Mouse (Mus musculus) cerebellum, adult 2 months (tissue): ENCODE data around the gene Bex3. TPM values are rescaled to one million over a fixed set of nuclear protein-coding genes. Genes with fewer than 3 reads are reported as not detected.
"Not testable (repeated sequence)": the region's sequence is repeated elsewhere in the genome, so short reads cannot be mapped to it uniquely, and the experiment has no call there.

Experiments
- DNase-seq, 2 experiments: peaks; one replicate each; pipeline ENCODE4 v3.0.0; 2021
- H3K27ac ChIP-seq: fragments of 200-500 bp; 2 replicates; pipeline ENCODE4 v1.5.1; 2012; ENCODE audit warnings: low read length, control low read depth, inconsistent platforms; ENCODE audit not compliant: insufficient read depth
- H3K27me3 ChIP-seq: fragments of 200-500 bp; 2 replicates; pipeline ENCODE4 v1.6.1; 2012; ENCODE audit warnings: inconsistent platforms, mild to moderate bottlenecking, low read length, moderate library complexity; ENCODE audit not compliant: control insufficient read depth, insufficient read depth
- H3K4me1 ChIP-seq: fragments of 200-500 bp; 2 replicates; pipeline ENCODE4 v1.6.1; 2011; ENCODE audit warnings: low read length; ENCODE audit not compliant: control insufficient read depth, insufficient read depth
- H3K4me3 ChIP-seq: fragments of 200-500 bp; replicated peaks from 2 replicates; pipeline ENCODE3; 2011; ENCODE audit warnings: mild to moderate bottlenecking, low read depth, low read length, control low read depth; ENCODE audit not compliant: insufficient read depth
- CTCF ChIP-seq: fragments of 200-500 bp; IDR thresholded peaks from 2 replicates; pipeline ENCODE4 v1.5.1; 2011; ENCODE audit warnings: low read depth, mild to moderate bottlenecking, control low read depth, low read length, moderate library complexity, borderline replicate concordance; ENCODE audit not compliant: insufficient read depth
- POLR2A ChIP-seq: fragments of 200-500 bp; IDR thresholded peaks from 2 replicates; pipeline ENCODE4 v1.6.1; 2011; ENCODE audit warnings: low read length, control low read depth, borderline replicate concordance; ENCODE audit not compliant: insufficient read depth
- WGBS: fragments of 180-500 bp; shearing (Covaris S2); methylation state at CpG from one replicate; pipeline ENCODE4 v1.1.7; 2018; 5-methylcytosine and 5-hydroxymethylcytosine counted together
- polyA plus RNA-seq: library from polyadenylated mRNA; depleted of rRNA; stranded (reverse); fragments of >200 nt; gene quantifications from 2 replicates; pipeline ENCODE4 v1.2.3, GENCODE M21; 2012; rRNA removed

Gene Bex3
- polyA plus RNA-seq, result 465 and 491 TPM in 2 replicates

DNA sequence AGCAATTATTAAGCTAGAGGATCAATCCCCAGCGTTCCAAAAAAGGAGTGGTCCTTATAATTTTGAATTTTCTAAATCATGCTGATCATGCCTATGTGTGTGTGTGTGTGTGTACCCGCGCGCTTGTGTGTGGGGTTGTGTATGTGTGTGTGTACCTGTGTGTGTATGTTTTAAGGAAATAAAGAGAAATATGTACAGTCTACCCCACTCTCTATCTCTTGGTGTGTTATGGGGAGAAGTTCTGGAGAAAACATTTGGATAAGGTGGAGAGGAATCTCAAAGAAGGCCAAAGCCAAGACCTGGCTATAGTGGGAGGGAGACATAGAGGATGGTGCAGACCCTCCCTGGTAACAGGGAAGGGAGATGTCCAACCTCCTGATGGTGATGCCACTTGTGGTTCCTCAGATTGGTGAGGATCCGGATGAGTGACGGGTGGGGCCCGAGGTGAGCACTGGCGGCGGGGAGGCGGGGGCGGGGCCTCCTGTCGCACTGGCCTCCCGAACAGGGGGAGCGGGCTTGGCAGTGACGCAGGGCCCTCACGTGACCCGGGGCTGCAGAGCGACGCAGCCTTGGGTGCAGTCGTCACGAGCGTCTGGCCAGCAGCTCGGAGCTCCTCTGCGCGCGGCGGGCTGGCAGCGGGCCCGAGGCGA, at the start of gene Bex3:
Gene Bex3 (plus strand): TSS at position 511 of the 650 bp plus-strand sequence.
- peak within 1 kb of the TSS; percentile 72; the same call in 1 of the 2 replicates for H3K27ac ChIP-seq
- H3K4me3 ChIP-seq, result peak within 1 kb of the TSS; percentile 75
- DNase-seq, result peak; percentile 79 to 80
- 68% methylated on average over 4 of the region's 30 CpGs for WGBS
- H3K4me1 ChIP-seq, H3K27me3 ChIP-seq: not testable (repeated sequence)

DNA sequence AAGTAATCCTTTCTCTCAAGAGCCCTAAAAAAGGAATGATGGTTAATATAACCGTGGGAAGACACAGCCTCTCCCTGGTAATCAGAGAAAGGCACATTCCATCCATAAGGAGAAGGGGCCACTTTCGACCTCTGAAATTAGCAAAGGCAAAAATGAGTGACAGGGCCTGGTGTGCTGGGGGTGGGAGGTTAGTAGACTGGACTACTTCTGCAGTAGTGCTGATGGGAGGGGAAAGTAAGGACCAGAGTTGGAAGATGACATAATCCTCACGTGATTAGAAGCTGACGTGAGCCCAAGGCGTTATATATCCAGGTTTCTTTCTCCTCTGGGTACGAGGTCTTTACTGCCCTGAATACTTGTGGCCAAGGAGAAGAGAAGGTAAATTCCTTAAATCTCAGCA, 46.3 kb upstream of the Bex3 start:
- Histone ChIP-seq H3K27me3 (no peaks in the 10 kb centered on the region), H3K4me3 (no peak overlapping the region), H3K4me1 (no peaks in the 10 kb centered on the region), H3K27ac (no peak overlapping the region)
- no peak for DNase-seq
- TF ChIP-seq CTCF (no peak), POLR2A (no peak)
- 65% methylated on average over 6 of the region's 6 CpGs for WGBS

DNA sequence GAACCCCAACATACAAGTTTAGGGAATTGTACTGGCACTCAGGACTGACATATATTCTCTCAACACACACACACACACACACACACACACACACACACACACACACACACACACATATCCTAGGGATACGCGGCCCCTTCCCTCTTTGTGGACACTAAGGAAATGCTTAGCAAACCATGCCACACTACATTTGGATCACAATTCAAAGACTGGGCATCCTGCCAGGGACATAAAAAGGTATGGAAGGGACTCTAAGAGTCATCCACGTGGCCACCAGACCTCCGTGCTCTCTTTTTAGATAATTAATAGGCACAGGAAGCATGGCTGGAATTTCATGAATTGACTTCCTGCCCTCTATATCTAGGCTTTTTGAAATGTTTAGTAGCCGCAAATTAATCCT, 42.3 kb upstream of the Bex3 start:
- no peak for DNase-seq

DNA sequence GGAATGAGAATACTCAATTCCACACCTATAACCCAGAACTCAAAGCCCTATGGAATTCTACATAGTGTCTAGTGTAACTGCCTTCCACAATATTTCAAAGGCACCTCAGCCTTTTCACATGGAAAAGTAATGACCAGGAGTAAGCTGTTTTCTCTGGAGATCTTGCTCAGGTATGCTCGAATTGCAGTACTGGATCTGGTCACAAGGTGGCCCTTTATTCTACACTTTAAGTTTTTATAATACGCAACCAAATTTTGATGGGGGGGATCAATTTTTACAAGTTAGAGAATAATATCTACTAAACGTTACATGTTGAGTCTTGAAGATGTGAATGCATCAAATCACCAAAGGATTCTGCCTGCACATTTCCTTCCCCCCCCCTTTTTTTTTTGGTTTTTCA, 31.9 kb upstream of the Bex3 start:
- H3K27me3 ChIP-seq, result no peaks in the 10 kb centered on the region
- no peak overlapping the region for H3K4me3 ChIP-seq
- no peak for TF ChIP-seq POLR2A
- peak; percentile 34; the same call in 1 of the 2 replicates for TF ChIP-seq CTCF
- no peak overlapping the region for H3K27ac ChIP-seq
- WGBS, result 10% methylated on average over 3 of the region's 3 CpGs
- no peaks in the 10 kb centered on the region for H3K4me1 ChIP-seq
- DNase-seq, result peak; percentile 33 to 37

More for the DNA sequence above, 42.3 kb upstream of the Bex3 start:
- no peak overlapping the region for H3K4me3 ChIP-seq
- no peak overlapping the region for H3K27ac ChIP-seq
- 46% methylated on average over 5 of the region's 5 CpGs for WGBS
- no peaks in the 10 kb centered on the region for H3K4me1 ChIP-seq
- TF ChIP-seq CTCF (no peak), POLR2A (no peak)
- H3K27me3 ChIP-seq, result no peaks in the 10 kb centered on the region

DNA sequence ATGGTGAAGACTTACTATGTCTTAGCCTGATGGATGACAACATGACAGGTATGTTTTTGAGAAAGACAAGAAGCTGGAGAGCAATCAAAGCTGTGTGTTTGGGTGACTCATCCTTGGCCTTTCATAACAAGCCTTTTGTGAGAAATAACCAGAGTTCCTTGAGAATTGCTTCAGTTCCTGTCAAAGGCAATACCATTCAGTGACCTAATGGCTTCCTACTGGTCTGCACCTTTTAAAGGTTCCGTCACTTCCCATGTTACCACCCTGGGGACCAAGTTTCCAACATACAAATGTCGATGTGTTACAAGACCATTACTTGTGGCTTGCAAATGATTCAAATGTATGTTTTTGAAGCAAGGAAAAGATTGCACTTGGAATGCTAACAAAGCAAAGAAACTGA, 26.9 kb upstream of the Bex3 start:
- H3K4me3 ChIP-seq, result no peak overlapping the region
- TF ChIP-seq CTCF, result no peak
- TF ChIP-seq POLR2A, result no peak
- no peaks in the 10 kb centered on the region for H3K27me3 ChIP-seq
- DNase-seq, result no peak
- H3K27ac ChIP-seq, result no peak overlapping the region
- 91% methylated on average over 2 of the region's 2 CpGs for WGBS
- no peaks in the 10 kb centered on the region for H3K4me1 ChIP-seq

DNA sequence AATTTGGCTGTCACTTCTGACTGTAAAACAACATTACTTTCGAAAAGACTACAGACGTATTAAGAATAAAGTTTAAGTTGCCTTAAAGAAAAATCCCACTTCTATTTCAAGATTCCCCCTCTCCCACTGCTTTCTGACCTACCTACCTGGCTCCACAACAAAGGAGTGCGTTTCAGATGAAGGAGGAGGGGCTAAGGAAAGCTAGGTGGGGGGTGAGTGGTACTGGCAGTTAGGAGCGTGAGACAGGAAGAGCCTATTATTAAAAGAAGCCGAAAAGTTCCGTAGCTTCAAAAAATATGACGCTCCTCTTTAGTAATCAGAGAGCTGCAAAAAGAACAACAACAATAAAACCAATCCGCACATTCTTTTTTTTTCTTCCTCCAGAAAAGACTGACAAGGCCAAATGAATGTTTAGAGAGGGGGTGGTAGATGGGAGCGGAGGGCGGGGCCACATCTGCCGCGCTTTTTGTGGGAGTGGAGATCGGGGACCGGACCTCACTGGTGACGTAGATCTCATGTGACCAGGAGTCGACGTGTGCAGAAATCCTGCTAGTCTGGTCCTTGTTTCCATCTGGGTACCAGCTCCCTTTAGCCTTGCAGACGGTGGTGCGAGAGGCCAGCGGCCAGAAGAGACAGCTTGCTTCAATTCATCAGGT, 25.4 kb upstream of the Bex3 start, which contains the start of gene Tceal9:
Gene Tceal9 (plus strand): TSS at position 506 of the 656 bp plus-strand sequence.
- no peaks in the 10 kb centered on the region for H3K4me1 ChIP-seq
- peak; percentile 74 to 82 for DNase-seq
- H3K4me3 ChIP-seq, result peak within 1 kb of the TSS; percentile 97
- peak within 1 kb of the TSS; percentile 66; the same call in 1 of the 2 replicates for H3K27ac ChIP-seq
- no peaks in the 10 kb centered on the region for H3K27me3 ChIP-seq
- WGBS, result 7% methylated on average over 20 of the region's 20 CpGs
- TF ChIP-seq POLR2A, result peak; percentile 90
- no peak for TF ChIP-seq CTCF

DNA sequence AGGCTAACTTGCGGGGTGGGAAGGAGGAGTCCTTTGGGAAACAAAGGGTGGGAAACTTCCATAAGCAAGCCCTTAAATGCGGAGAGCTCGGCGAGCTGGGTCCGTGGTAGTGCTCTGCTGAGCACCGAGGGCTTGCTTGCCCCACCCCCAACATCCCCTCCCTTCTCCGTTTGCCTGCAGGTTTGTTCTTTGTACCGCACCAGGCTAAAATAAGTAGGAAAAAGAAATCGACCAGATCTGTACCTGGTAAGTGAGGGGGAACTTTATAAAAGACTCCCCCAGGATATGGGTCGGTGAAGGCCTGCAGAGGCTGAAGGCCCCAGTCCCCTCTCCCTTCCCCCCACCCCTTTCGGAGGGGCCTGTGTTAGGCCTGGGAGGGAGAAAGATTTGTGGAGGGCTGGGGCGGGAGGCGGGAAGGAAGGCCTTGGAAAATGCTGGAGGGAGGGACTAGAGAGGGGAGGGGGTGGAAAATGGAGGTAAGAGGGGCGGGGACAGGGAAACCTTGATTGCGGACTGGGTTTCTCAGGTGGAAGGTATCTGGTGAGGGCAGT, 24.5 kb upstream of the Bex3 start:
- WGBS, result 3% methylated on average over 15 of the region's 15 CpGs
- Histone ChIP-seq H3K4me3 (peak overlapping the region; percentile 97), H3K27ac (peak overlapping the region; percentile 66; the same call in 1 of the 2 replicates), H3K4me1 (no peaks in the 10 kb centered on the region), H3K27me3 (no peaks in the 10 kb centered on the region)
- TF ChIP-seq CTCF (no peak), POLR2A (no peak)
- peak; percentile 26 to 27 for DNase-seq

DNA sequence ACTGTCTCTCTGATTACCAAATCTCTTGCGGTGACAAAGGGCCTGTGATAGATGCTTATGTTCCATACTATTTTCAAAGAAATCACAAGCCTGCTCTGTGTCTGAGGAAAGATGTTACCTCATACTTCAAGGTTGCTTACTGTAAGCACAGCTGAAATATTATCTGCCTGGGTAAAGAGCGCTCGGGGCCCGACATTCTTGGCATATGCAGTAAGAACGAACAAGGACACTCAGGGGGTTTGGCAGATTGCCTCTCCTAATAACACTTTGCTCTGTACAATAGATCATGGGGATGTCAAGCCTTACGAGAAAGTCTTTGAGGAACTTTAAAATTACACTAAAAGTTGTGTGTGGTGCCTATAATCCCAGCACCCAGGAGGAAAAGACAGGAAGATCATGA, 21.2 kb upstream of the Bex3 start:
- Histone ChIP-seq H3K4me1 (no peaks in the 10 kb centered on the region), H3K4me3 (no peak overlapping the region), H3K27ac (no peak overlapping the region), H3K27me3 (no peaks in the 10 kb centered on the region)
- DNase-seq, result no peak
- WGBS, result 44% methylated on average over 6 of the region's 6 CpGs
- TF ChIP-seq CTCF (no peak), POLR2A (no peak)
